Mouse (Mus musculus): ENCODE measurements around the gene Efcab14.

DNA sequence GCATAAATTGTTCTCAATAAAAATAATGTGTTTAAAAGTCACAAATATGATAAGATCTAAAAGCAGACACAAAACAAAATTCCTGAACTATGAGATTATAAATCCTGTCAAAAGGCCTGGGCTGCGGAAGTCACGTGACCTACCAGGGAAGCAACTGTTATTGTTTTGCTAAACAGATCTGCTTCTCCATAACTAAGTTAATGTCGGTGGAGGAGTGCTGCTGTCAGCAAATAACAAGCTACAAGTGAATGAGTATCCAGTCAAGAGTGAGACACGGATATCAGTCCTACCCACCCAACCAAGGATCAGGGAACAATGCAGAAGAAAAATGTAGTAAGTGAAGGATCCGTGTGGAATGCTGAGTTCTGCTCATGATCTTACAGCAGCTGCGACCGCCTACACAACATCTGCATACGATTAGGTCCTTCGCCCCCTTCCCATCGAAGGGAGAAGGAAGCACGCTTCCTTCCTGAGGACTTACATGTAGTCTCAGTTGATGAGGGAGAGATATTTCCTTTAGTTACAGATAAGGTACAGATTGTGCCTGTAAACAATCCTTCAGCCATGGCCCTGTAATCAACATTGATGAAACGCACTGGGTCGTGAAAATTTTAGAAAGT lies 28.5 kb upstream of the Efcab14 start:
- TF ChIP-seq CTCF (IDR thresholded peaks at IDR 0.05) (no peak), EP300 (IDR thresholded peaks at IDR 0.05) (peak; percentile 48)

Data from lung, postnatal 0 days (tissue).